Mouse (Mus musculus): ENCODE data around the gene Fnbp1. TPM values are rescaled to one million over a fixed set of nuclear protein-coding genes. Genes with fewer than 3 reads are reported as not detected.
"Not testable (repeated sequence)": the region's sequence is repeated elsewhere in the genome, so short reads cannot be mapped to it uniquely, and the experiment has no call there.

The Fnbp1 gene
- polyA plus RNA-seq (2016; fragmentation: Nextera tagmentation; extraction: Ambion mirVana), result 14.7 and 16.0 TPM in 2 replicates

DNA sequence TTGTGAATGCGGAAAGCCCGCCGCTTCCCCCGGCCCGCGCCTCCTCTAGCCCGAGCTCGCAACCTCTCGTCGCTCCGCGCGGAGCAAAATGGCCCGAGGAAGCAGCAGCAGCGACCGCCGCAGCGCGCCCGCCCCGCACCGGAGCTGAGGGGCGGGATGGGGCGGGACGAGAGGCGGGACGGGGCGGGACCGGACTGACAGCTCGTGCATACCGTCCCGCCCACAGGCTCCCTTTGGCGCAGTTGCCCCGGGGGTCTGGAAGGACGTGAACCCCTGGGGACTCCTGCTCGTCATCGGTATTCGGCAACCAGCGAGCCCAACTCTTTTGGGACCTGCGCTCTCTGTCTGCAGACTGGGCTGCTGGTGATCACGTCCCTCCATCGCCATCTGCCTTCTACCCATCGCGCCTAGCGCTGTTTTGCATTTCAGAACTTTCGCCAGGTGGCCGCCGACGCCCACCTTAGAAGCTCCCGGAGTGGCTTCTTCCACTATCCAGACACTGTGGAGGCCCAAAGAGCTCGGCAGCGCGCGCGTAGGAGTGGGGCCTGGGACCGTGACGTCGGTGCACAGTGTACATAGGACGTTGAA lies at the start of gene Fnbp1:
Fnbp1 (minus strand) TSS at position 142 of the 588 bp plus-strand sequence.
- under 1% methylated on average over 59 of the region's 59 CpGs for WGBS
- Histone ChIP-seq H3K36me3 (peaks cover 13% of the 10 kb centered on the region), H3K4me3 (peak within 1 kb of the TSS; percentile 85), H3K9me3 (no peaks in the 10 kb centered on the region), H3K27me3 (ENCODE audit: insufficient read depth, poor library complexity, severe bottlenecking) (peaks cover 43% of the 10 kb centered on the region), H3K4me1 (replicated peaks) (peaks cover 30% of the 10 kb centered on the region), H3K27ac (peak within 1 kb of the TSS; percentile 92)
- peak; percentile 85 for DNase-seq (ENCODE audit: low spot score)

DNA sequence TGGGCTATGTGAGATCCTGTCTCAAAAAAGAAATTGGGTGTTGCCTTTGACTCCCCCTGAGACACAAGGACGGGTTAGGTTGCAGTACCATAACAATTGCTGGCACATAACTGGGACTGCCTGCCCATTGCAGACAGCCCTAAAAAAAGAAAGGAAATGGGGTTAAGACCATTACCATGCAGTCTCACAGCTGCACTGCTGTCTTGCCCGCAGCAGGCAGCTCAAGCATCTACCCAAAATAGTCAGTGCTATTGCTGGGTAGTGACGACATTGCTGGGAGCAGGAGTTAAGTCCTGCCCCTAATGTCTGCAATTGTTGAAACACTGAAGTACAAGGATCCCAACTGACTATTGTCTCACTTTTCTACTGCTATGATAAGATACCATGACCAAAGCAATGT lies 47.8 kb upstream of the Fnbp1 start:
- Histone ChIP-seq H3K9me3 (no peaks in the 10 kb centered on the region), H3K36me3 (peaks cover 93% of the 10 kb centered on the region), H3K27ac (no peak overlapping the region), H3K27me3 (ENCODE audit: insufficient read depth, poor library complexity, severe bottlenecking) (no peaks in the 10 kb centered on the region), H3K4me3 (no peak overlapping the region), H3K4me1 (replicated peaks) (no peaks in the 10 kb centered on the region)
- DNase-seq (ENCODE audit: low spot score), result no peak
- 92% methylated on average over 3 of the region's 3 CpGs for WGBS

DNA sequence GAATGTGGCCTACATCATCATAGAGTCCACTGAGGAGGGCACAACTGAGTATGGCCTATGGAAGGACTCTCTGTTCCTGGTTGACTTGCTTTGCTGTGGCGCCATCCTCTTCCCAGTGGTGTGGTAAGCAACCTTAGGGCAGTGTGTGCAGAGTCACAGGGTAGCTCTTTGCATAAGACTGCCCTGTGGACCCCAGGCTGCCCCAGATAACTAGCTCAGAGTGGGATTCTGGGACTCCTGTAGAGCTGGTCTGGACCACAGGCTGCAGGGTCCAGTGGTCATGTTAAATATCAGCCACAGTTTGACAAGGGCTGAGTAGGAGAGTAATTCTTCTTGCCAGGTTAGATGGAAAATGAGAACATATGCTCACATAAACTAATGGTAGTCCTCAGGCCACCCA lies 46.9 kb upstream of the Fnbp1 start:
- no peak for DNase-seq (ENCODE audit: low spot score)
- Histone ChIP-seq H3K4me1 (replicated peaks) (no peaks in the 10 kb centered on the region), H3K27me3 (ENCODE audit: insufficient read depth, poor library complexity, severe bottlenecking) (no peaks in the 10 kb centered on the region), H3K9me3 (no peaks in the 10 kb centered on the region), H3K36me3 (peaks cover 96% of the 10 kb centered on the region), H3K27ac (no peak overlapping the region), H3K4me3 (no peak overlapping the region)
- 93% methylated on average over 1 of the region's 1 CpGs for WGBS

DNA sequence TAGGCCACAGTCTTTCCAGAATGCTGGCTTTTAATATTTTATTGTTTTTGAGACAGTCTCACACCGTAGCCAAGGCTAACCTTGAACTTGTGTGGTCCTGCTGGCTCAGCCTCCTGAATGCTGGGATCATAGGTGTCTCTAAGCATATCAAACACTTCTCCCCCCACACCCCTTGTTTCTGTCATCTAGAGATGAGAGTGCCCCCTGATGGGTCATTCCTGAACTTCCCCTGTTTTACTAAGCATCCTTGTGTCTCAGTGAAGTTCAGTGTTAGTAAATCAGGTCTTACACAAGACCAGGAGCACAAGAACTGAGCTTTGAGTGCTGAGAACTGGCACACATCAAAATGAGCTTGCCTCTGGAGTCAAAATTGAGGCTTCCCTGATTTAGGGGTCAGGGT lies 42.0 kb upstream of the Fnbp1 start:
- Histone ChIP-seq H3K27me3 (ENCODE audit: insufficient read depth, poor library complexity, severe bottlenecking) (no peaks in the 10 kb centered on the region), H3K4me1 (replicated peaks) (no peaks in the 10 kb centered on the region), H3K36me3 (peaks cover 96% of the 10 kb centered on the region), H3K27ac (no peak overlapping the region), H3K4me3 (no peak overlapping the region), H3K9me3 (no peaks in the 10 kb centered on the region)
- no peak for DNase-seq (ENCODE audit: low spot score)
- WGBS, result 92% methylated on average over 1 of the region's 1 CpGs

DNA sequence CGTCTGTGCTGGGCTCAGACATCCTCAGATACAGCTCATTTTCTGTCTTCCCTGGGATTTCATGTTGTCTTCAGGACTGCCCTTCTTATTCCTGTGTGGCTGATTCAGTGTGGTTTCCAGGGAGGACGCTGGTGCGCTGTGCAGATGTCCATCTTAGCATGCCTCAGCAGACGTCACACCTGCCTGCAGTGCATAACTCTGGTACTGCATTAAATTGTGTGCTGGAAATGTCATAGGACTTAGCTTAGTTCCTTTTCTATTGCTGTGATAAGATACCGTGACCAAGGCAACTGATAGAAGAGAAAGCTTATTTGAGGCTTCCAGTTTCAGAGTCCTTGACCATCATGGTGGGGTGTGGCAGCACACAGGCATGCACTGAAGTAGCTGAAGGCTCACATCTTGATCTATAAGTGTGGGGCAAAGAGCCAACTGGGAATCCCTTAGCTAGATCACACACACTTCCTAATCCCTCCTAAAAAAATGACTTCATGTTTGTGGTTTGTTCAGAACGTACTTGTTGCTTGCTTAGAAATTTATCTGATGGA lies 41.0 kb upstream of the Fnbp1 start:
- Histone ChIP-seq H3K4me3 (no peak overlapping the region), H3K4me1 (replicated peaks) (no peaks in the 10 kb centered on the region), H3K9me3 (no peaks in the 10 kb centered on the region), H3K27ac (no peak overlapping the region), H3K27me3 (ENCODE audit: insufficient read depth, poor library complexity, severe bottlenecking) (no peaks in the 10 kb centered on the region), H3K36me3 (peaks cover 95% of the 10 kb centered on the region)
- WGBS, result 93% methylated on average over 6 of the region's 6 CpGs
- DNase-seq (ENCODE audit: low spot score), result no peak

DNA sequence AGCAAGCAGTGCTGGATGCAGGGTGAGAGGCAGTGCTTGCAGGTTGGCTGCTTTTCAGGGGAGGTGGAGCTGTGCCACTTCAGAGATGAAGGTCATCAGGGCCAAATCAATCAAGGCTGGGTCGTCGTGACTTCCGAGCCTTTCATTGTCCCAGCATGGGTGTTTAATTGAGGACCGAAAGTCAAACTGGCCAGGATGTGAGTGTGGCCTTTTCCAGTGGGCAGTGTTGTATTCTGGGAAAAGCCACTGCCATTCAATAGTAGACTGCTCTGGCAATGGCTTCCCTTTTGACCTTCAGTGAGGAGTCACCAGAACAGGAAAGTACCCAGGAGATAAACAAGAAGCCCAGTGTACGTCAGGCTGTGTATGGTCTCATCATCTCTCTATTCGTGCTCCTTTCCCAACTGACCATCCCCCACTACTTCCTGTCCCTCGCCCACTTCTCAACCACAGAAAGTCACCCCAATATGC lies 38.3 kb upstream of the Fnbp1 start:
- H3K36me3 ChIP-seq, result peaks cover 97% of the 10 kb centered on the region
- DNase-seq (ENCODE audit: low spot score), result no peak
- WGBS, result 64% methylated on average over 7 of the region's 7 CpGs
- no peak overlapping the region for H3K4me3 ChIP-seq
- no peaks in the 10 kb centered on the region for H3K27me3 ChIP-seq (ENCODE audit: insufficient read depth, poor library complexity, severe bottlenecking)
- no peaks in the 10 kb centered on the region for H3K9me3 ChIP-seq
- H3K4me1 ChIP-seq (replicated peaks), result no peaks in the 10 kb centered on the region
- no peak overlapping the region for H3K27ac ChIP-seq

DNA sequence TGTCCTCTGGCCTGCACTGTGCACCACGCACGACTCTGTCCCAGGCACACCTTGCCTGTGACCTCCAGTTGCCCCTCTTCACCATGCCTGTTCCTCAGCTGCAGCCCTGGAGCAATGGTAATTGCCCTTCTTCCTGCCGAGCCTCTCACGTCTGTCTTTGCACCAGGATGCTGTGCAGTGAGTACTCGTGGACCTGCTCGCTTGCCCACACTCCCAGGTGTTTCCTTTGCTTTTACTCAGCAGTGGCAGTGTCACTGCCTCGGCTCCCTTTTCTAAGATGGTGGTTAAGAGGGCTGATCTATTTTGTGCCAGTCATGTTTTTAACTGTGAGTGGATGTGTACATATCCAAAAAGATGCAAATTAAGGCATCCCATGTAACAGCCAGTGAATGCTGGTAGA lies 37.7 kb upstream of the Fnbp1 start:
- 90% methylated on average over 7 of the region's 7 CpGs for WGBS
- H3K9me3 ChIP-seq, result no peaks in the 10 kb centered on the region
- H3K36me3 ChIP-seq, result peaks cover 97% of the 10 kb centered on the region
- DNase-seq (ENCODE audit: low spot score), result no peak
- no peak overlapping the region for H3K4me3 ChIP-seq
- no peak overlapping the region for H3K27ac ChIP-seq
- H3K4me1 ChIP-seq (replicated peaks), result no peaks in the 10 kb centered on the region
- no peaks in the 10 kb centered on the region for H3K27me3 ChIP-seq (ENCODE audit: insufficient read depth, poor library complexity, severe bottlenecking)

DNA sequence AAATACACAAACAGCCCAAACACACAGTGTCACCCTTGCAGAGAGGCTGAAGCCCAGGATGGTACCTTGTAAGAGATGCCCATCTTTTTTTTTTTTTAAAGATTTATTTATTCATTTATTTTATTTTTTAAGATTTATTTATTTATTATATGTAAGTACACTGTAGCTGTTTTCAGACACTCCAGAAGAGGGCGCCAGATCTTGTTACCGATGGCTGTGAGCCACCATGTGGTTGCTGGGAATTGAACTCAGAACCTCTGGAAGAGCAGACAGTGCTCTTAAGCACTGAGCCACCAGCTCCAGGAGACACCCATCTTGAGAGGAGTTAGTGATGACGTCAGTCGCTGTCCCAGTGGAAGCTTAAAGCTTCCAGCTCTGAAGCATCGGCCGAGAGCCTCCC lies 36.8 kb upstream of the Fnbp1 start:
- not testable (repeated sequence) for H3K4me1 ChIP-seq (replicated peaks); DNase-seq (ENCODE audit: low spot score); H3K27me3 ChIP-seq (ENCODE audit: insufficient read depth, poor library complexity, severe bottlenecking); H3K9me3 ChIP-seq; H3K4me3 ChIP-seq; H3K27ac ChIP-seq
- WGBS, result 83% methylated on average over 6 of the region's 6 CpGs
- H3K36me3 ChIP-seq, result peaks cover 97% of the 10 kb centered on the region

DNA sequence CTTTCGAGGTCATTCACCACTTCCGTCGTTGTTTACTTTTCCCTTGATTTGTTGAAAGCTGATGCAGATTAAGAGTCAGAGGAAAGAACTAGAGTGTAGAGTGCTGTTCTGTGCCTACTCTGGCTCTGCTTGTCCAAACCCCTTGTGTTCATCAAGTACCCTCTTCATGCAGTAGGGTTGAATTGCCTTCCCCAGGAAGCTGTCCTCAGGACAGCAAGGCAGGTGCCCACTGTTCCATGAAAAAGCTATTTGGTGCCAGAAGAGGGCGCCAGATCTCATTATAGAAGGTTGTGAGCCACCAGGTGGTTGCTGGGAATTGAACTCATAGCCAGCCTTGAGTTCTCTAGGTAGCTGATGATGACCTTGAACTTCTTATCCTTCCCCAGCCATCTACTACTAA lies 31.5 kb upstream of the Fnbp1 start:
- no peak for DNase-seq (ENCODE audit: low spot score)
- Histone ChIP-seq H3K9me3 (no peaks in the 10 kb centered on the region), H3K27me3 (ENCODE audit: insufficient read depth, poor library complexity, severe bottlenecking) (no peaks in the 10 kb centered on the region), H3K36me3 (peaks cover 100% of the 10 kb centered on the region), H3K27ac (no peak overlapping the region), H3K4me3 (no peak overlapping the region), H3K4me1 (replicated peaks) (no peaks in the 10 kb centered on the region)
- 83% methylated on average over 4 of the region's 4 CpGs for WGBS

DNA sequence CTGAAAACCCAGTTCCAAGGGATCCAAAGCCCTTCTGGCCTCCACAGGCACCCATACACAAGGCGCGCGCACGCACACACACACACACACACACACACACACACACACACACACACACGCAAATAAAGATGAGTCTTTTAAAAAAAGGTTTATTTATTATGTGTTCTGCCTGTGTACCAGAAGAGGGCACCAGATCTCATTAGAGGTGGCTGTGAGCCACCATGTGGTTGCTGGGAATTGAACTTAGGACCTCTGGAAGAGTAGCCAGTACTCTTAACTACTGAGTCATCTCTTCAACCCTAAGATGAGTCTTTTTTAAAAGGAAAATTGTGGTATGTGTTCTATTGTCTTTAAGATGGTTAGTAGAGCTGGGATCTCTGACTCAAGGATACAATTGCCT lies 30.7 kb upstream of the Fnbp1 start:
- H3K4me1 ChIP-seq (replicated peaks), result no peaks in the 10 kb centered on the region
- no peak overlapping the region for H3K4me3 ChIP-seq
- WGBS, result 89% methylated on average over 5 of the region's 5 CpGs
- no peaks in the 10 kb centered on the region for H3K9me3 ChIP-seq
- no peak for DNase-seq (ENCODE audit: low spot score)
- no peaks in the 10 kb centered on the region for H3K27me3 ChIP-seq (ENCODE audit: insufficient read depth, poor library complexity, severe bottlenecking)
- no peak overlapping the region for H3K27ac ChIP-seq
- peaks cover 100% of the 10 kb centered on the region for H3K36me3 ChIP-seq

DNA sequence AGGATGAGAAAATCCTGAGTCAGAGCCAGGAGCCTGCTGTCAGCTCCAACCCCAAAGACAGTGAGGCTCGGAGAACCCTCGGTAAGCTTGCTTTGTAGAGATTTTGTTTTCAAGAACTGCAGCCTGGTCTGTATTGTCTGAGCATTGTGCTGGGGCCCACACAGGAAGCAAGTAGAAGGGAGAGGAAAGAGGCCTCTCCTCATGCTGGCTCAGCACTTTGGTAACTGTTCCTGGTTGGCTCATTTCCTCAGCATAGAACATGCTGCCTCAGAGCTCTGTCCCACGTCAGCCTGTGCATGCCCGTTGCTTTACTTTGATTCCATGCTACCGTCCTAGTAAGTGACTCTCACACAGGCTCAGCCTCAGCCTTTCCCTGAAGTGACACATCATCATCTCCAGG lies 30.2 kb upstream of the Fnbp1 start:
- Histone ChIP-seq H3K27ac (no peak overlapping the region), H3K4me3 (no peak overlapping the region), H3K4me1 (replicated peaks) (no peaks in the 10 kb centered on the region), H3K36me3 (peaks cover 100% of the 10 kb centered on the region), H3K27me3 (ENCODE audit: insufficient read depth, poor library complexity, severe bottlenecking) (no peaks in the 10 kb centered on the region), H3K9me3 (no peaks in the 10 kb centered on the region)
- no peak for DNase-seq (ENCODE audit: low spot score)
- 85% methylated on average over 5 of the region's 5 CpGs for WGBS

DNA sequence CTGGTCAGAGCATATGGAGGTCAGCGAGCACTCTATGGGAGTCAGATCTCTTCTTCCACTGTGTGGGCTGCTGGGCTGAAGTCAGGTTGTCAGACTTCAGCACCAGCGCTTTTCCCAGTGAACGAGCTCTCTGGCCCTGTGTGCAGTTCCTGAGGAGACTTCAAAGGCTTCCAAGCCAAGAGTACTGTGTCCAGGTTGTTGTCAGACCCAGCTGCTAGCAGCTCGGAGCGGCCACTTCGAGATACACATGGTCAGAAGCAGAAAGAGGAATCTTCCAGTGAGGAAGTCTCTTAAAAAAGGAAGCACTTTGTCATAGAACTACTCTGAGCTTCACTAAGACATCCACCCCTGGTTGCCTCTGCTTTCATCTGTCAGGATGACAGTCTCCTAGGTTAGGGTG lies 28.4 kb upstream of the Fnbp1 start:
- 86% methylated on average over 6 of the region's 6 CpGs for WGBS

DNA sequence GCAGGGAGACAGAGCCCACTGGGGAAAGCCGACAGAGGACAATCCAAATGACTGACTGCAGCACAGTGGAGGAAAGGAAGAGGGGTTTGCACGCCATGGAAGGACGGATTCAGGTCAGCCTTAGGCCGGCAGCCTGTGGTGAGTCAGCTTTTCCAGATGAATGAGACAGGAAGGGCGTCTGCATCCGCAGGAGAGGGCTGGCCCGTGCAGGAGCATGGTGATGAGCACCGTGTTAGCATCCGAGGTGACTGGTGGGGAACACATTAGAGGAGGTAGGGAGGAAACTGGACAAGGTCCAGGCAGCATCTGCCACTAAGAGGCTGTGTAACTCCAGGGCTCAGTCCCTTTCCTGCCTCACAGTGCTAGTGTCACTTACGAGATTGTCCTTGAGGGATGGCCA lies 27.2 kb upstream of the Fnbp1 start:
- Histone ChIP-seq H3K9me3 (no peaks in the 10 kb centered on the region), H3K27ac (no peak overlapping the region), H3K4me3 (no peak overlapping the region), H3K27me3 (ENCODE audit: insufficient read depth, poor library complexity, severe bottlenecking) (no peaks in the 10 kb centered on the region), H3K4me1 (replicated peaks) (peaks cover 17% of the 10 kb centered on the region), H3K36me3 (peaks cover 77% of the 10 kb centered on the region)
- no peak for DNase-seq (ENCODE audit: low spot score)
- 90% methylated on average over 10 of the region's 10 CpGs for WGBS

More for the DNA sequence above, 28.4 kb upstream of the Fnbp1 start:
- no peaks in the 10 kb centered on the region for H3K27me3 ChIP-seq (ENCODE audit: insufficient read depth, poor library complexity, severe bottlenecking)
- H3K4me1 ChIP-seq (replicated peaks), result peaks cover 6% of the 10 kb centered on the region
- H3K27ac ChIP-seq, result no peak overlapping the region
- no peak overlapping the region for H3K4me3 ChIP-seq
- no peak for DNase-seq (ENCODE audit: low spot score)
- no peaks in the 10 kb centered on the region for H3K9me3 ChIP-seq
- H3K36me3 ChIP-seq, result peaks cover 88% of the 10 kb centered on the region

DNA sequence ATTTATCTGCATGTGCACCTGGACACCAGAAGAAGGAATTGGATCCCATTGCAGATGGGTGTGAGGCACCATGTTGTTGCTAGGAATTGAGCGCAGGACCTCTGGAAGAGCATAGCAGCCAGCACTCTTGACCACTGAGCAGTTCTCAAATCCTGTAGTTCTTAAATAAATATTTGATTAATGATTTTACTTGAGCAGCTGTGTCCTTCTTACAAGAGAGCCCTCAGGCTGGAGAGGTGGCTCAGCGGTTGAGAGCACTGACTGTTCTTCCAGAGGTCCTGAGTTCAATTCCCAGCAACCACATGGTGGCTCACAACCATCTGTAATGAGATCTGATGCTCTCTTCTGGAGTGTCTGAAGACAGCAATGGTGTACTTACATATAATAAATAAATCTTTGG lies 25.8 kb upstream of the Fnbp1 start:
- not testable (repeated sequence) for H3K9me3 ChIP-seq; H3K27me3 ChIP-seq (ENCODE audit: insufficient read depth, poor library complexity, severe bottlenecking); DNase-seq (ENCODE audit: low spot score); H3K27ac ChIP-seq; H3K4me3 ChIP-seq
- WGBS, result 92% methylated on average over 2 of the region's 2 CpGs
- Histone ChIP-seq H3K4me1 (replicated peaks) (peaks cover 23% of the 10 kb centered on the region), H3K36me3 (peaks cover 62% of the 10 kb centered on the region)

All from hindbrain, embryonic 10.5 days (tissue).